Mouse (Mus musculus) thymus, adult 18-20 months (tissue): Measurements from ENCODE around the gene Tpp2.
"Not testable (repeated sequence)": the region's sequence is repeated elsewhere in the genome, so short reads cannot be mapped to it uniquely, and the experiment has no call there.

Experiments
- DNase-seq, 2 experiments: peaks; one replicate each; pipeline ENCODE4 v3.0.0; 2022; ENCODE audit warnings: mixed read lengths in 2 of 2

Gene Tpp2

DNA sequence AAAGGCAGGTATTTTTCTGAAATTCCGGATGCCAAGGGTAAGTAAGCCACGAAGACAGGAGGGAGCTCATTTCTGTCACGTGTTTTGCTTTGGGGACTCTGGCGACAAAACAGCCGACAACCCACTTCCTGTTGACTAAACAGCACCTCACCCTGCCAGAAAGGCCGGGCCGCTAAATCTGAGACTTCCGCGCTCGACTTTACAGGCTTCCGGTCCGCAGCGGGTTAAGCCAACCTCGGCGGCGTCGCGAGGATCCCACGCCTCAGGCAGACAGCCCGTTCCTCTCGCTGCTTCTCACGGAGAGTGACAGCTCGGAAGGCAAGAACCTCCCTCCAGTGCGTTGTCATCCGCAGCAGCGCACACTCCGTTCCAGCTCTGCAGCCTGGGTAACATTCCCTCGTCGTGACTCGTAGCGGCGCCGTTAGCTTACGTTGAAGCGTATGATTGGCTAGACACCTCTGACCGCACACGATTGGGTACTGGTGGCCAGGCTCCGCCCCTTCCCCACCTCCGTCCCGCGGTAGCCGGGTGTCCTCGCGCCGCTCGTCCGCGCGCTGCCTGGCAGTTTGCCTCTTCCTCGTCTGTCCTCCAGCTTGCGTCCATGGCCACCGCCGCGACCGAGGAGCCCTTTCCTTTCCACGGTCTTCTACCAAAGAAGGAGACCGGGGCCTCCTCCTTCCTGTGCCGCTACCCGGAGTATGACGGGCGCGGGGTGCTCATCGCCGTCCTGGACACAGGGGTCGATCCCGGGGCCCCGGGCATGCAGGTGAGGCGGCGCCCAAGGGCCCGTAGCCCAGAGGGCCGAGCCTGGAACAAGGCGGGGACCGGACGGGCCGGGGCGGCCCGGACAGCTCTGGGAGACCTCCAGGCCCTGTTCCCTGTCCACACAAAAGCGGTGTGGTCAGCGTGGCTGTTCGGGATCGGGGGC, at the start of gene Tpp2:
Gene Tpp2 (plus strand): TSS at position 160 of the 928 bp plus-strand sequence.
- DNase-seq = peak; percentile 90 to 94

DNA sequence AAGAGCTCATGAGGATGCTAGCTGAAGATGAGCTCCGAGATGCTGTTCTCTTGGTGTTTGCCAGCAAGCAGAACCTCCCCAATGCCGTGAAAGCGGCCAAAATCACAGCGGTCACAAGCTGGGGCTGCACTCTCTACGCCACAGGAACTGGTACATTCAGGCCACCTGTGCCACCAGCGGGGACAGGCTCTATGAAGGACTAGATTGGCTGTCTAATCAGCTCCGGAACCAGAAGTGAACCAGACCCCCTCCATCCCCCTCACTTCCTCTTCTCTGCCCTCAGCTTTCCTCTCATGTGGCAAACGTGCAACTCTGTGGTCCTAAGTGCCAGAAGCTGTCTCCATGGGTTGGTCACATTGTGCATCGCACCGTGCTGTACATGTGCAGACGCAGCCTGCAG, 45.1 kb upstream of the Tpp2 start:
- DNase-seq = not testable (repeated sequence)

DNA sequence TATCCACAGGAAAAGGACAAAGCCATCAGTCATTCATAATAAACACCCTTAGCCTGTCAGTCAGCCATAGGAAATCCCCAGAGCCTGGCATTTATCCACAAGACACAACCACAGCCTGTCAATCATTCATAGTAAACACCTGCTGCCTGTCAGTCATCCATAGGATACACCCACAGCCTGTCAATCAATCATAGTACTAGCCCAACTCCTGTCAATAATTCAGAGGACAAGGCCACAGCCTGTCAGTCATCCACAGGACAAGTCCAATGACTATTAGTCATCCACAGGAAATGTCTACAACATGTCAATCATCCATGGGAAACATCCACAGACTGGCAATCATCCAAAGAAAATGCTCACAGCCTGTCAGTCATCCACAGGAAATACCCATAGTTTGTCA, 37.7 kb upstream of the Tpp2 start:
- no peak for DNase-seq

DNA sequence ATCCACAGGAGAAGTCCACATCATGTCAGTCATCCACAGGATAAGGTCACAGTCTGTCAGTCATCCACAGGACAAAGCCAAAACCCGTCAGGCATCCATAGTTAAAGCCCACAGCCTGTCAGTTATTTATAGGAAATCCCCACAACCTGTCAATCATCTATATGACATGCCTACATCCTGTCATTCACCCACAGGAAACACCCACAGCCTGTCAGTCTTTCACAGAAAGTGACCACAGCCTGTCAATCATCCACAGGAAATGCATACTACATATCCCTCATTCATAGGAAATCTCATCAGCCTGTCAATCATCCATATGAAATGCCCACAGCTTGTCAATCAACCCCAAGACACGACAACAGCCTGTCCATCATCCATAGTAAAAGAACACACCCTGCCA, 36.3 kb upstream of the Tpp2 start:
- no peak for DNase-seq

DNA sequence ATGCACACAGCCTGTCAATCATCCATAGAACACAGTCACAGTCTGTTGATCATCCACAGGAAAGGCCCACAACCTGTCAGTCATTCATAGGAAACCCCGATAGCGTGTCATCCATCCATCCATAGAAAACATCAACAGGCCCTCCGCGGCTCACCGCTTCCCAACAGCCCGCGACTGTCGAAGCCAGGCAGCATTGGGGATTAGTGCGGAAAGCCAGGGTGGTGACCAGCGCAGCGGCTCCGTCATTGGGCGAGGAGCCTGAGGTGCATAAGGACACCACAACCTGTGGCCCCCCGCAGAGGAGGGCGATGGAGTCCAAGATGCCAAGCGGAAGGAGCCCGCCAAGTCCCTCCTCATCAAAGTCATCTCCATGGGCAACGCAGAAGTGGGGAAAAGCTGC, 35.5 kb upstream of the Tpp2 start:
- DNase-seq = no peak

DNA sequence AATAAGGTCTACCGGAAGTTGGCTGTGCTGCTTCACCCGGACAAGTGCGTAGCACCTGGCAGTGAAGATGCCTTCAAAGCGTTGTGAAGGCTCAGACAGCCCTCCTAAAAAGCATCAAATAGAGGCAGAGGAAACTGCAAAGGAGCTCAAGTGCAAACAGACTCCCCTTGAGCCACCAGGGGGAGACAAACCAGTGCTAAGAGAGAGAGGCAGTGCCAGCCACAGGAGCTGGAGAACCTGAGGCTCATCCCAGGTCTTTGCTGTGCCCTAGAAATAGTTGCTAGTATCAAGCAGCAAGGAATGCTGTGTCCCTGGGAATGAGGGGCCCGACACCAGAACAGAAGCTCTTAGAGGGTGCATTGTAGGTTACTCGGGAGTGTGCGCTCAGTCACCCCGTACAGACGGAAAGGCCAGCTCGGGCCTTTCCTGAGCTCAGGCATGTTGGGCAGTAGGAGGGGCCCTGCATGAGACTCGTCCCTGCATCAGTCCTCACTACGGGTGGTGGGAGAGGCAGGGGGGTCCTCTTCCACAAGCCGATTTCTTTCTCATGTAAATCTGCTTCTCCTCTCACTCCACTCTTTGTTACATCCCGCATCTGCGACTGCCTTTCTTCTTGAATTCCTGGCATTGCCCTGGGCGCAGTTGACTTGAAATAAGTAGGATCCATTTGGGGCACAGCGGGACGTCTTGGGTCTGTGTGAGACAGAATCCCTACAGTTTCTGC, 34.3 kb upstream of the Tpp2 start:
- DNase-seq = peak; percentile 34 to 61

DNA sequence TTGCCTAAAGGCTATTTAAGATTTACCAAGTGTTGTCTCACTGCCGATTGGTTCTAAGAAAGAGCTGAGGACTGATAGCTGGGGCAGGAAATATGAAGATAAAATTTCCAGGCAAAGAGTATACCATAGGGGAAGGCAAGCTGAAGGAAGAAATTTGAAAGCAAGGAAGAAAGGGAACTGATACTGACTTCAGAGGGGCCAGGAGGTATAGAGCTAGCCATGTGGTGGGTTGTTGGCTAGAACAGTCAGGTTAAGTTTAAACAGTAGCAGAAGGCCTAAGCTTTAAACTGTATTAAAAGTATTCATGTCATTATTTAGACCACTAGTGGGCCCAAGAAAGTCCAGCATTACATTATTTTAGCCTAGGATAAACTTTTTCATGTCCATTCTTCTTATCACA, 31.0 kb upstream of the Tpp2 start:
- no peak for DNase-seq

DNA sequence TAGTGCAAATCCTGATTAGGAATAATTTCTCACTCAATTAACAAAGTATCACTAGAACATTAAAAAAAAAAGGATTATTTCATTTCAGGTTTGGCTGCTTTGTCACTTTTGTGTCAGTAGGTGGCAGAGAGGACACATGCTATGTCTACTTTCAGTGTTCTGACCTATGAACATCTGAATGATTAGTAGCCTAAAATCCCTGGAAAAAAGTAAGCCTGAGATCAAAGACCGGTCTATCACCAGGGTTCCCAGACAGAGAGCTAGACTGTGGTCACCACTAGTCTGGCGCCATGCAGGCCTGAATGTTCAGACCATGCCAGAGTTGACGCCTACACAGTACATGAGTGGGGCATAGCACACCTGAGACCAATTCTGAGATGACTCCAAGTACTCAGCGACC, 30.6 kb upstream of the Tpp2 start:
- no peak for DNase-seq

DNA sequence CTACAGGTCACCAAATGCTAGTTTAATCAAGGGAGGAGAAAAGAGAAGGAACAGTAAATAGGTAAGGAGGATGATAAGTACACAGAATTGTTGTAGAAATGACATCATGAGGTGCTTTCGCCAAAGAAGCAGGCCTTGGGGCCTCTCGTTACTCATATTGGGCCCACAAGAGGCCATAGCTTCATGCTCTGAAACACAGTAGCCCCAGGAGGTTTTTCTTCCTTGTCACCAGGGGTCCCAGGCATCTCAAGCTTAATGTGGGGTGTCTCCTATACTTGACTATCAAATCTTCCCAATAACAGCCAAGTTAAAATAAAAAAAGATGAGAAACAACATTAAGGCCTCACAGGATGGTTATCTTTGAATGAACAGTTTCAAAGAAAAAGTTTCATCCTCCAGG, 18.0 kb upstream of the Tpp2 start:
- DNase-seq = no peak

DNA sequence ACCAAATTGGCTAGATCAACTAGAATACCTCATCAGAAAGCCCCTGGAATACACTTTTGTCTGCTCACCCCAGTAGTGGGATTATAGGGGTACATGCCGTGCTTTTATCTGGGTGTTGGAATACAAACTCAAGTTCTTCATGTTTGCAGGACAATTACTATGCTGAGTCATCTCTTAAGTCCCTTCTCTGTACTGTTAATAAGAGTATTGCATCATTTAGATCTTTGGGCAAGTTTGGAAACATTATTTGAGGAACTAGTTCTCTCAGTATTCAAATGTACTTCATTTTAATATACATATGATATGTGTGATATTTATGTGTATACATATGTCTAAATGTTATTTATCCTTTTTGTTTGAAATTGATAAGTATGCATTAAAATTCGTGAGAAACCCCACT, 16.6 kb upstream of the Tpp2 start:
- no peak for DNase-seq

DNA sequence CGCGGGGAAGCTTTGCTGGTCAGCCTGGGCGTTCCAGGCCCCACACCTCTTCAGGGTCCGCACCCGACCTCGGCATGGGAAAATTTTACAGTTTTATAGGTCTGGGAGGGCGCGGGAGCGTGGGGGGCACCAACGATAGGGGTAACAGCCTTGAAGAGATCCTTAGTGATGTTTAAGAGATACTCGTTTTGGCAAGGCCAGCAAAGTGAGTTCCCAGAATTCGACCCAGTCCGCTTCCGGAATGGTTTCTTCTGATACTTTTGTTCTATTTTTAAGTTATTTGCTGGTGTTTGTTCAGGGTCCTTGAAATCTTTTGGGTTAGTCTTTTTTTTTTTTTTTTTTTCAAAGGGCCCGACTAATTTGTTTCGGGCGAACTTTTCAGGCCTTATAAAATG, 966 bp downstream of the Tpp2 start:
- DNase-seq = no peak

DNA sequence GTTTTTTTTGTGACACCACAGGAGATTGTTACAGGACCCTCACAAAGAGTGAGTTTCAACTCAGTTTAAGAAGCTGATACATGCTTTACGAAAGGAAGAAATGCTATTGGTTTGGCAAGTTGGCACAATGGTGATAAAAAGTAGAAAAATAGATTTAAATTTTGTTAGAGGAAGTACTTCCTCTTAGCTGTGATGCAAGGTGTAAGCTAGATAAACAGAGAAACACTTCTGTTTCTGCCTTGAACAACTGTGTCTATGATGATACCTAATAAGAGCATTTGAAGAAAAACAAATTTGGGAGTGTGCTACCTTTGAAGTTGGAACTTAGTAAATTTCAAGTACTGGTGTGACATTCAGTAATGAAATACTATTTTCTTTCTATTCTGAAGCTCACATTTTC, 5.9 kb downstream of the Tpp2 start:
- no peak for DNase-seq

DNA sequence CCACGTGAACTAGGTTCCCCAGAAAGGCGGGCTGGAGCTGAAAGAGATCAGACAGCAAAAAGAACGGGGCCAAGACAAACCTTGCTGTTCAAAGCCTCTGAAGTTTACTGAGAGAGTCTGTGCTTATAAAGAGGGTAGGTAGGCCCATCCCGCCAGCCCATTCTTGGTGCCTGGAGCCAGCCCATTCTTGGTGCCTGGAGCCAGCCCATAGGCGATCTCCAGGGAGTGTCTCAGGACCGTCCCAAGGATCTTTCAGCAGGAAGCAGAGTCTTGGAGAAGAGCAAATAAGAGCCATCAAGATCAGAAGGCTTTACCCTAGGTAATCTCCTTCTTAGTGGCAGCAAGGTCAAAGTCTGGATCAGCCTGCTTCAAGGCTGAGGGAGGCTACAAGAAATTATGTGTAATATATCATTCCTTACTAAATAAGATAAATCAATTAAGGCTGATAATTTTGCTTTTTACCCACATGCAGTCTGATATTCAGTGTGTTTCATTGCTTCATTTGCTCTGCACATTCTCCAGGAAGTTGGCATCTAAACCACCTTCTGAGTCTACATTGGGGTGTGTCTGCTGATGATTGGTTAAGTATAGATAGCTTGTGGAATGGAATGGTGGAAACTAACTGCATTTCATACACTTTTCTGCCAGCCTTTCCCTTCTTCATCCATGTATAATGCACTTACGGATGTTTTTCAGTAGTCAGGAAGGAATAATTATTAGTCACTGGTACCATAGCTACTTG, 8.2 kb downstream of the Tpp2 start:
- no peak for DNase-seq

DNA sequence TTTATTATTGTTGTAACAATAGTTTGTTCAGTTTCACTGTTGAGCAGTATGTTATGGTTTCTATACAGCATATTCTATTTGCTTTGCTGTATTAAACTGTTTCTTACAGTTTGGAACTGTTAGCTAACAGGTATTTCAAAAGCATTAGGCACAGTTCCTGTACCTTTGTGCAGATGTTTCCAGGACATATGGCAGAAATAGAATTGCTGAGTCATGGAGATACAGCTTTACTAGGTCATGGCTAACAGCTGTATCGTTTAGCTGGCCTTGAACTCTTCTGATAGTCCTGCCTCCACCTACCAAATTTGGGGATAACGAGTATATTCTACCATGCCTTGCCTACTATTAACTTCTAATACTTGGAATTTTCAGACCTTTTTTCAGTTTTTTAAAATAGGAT, 9.4 kb downstream of the Tpp2 start:
- no peak for DNase-seq

DNA sequence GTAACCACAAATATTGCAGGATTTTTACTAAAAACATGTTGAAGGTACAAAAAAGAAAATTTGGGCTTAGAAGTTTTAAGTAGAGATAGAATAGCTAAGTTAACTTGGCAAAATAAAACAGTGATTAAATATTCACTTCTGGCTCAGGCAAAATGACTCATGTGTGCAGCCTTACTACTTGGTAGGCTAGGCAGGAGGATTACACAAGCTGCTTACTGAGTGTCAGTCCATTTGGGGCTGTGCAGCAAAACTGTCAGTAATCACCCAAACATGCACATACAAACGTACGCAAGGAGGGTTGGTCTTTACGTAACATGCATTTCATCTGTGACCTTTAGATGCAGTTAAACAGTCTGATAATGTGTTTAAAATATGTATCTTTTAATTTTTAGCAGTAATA, 20.2 kb downstream of the Tpp2 start:
- no peak for DNase-seq

DNA sequence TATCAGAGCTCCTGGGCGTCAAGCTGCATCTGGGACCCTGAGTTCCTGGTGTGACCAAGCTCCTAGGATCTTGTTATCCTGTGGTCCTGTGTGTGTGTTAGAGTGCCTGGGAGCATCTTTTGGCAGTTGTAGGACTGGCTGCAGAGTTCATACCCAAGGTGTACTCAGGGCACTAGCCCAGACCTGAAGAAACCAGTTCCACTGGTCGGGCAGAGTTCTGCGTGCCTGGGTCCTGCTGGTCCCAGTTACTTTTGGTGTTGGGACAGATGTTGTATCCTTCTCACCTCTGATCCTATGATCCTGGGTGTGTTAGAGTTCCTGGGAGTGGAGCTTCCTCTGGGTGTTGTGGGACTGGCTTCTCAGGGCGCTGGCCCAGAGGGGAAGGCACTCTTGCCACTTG, 30.9 kb downstream of the Tpp2 start:
- no peak for DNase-seq

DNA sequence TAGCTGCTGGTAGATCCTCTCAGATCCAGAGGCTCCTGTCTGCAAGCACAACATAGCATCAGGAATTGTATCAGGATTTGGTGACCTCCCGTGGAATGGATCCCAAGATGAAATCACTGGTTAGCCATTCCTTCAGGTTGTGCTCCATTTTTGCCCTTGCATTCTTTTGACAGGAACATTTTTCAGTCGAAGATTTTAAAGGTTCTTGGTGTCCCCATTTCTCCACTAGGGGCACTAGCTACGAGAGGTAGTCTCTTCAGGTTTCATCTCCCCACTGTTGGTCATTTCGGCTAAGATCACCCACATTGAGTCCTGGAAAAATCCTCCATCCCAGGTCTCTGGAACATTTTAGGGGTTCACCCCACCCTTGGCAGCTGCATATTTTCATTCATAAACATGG, 33.3 kb downstream of the Tpp2 start:
- no peak for DNase-seq

DNA sequence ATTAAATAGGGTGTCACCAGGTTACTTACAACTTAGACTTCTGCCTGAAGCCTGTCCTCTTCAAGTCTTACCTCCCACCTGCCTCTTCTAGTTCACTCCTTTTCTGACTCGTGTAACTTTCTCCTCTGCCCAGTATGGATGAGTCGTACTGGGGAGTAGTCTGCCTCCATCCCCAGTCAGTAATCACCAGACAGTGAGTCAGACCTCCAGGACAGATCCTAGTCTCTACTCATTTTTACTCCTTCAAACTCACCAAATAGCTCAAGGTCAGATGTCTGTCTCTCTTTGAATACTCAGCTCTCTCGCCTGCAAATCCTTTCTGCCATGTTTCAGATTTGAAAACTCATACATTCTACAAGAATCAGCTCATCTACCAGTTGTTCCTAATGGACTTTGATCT, 35.9 kb downstream of the Tpp2 start:
- no peak for DNase-seq

DNA sequence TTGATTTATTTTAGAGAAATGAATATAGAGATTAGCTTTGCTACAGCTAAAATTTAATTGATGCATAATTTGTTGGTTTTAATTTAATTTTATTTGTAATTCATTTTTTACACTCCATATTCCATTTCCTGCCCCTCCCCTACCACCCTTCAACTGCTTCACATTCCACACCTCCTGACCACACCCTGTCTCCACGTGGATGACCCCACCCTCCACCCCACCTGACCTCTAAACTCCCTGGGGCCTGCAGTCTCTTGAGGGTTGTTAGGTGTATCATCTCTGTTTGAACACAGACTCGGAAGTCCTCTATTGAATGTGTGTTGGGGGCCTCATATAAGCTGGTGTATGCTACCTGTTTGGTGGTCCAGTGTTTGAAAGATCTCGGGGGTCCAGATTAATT, 37.6 kb downstream of the Tpp2 start:
- DNase-seq = no peak

DNA sequence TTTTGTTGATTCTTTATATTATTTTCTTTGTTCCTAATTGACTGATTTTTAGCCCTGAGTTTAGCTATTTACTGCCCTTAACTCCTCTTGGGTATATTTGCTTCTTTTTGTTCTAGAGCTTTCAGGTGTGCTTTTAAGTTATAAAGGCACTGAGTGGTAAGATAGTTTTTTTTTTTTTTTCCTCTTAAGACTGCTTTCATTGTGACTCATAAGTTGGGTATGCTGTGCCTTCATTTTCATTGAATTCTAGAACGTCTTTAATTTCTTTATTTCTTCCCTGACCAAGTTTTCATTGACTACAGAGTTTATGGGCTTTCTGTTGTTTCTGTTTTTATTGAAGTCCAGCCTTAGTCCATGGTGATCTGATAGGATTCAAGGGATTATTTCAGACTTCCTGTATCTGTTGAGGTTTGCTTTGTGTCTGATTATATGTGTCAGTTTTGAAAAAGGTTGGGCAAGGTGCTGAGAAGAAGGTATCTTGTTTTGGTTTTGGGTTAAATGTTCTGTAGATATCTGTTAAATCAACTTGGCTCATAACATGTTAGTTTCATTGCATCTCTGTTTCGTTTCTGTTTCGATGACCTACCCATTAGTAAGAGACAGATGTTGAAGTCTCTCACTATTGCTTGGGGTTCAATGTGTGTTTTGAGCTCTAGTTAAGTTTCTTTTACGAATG, 63.6 kb downstream of the Tpp2 start:
- no peak for DNase-seq

DNA sequence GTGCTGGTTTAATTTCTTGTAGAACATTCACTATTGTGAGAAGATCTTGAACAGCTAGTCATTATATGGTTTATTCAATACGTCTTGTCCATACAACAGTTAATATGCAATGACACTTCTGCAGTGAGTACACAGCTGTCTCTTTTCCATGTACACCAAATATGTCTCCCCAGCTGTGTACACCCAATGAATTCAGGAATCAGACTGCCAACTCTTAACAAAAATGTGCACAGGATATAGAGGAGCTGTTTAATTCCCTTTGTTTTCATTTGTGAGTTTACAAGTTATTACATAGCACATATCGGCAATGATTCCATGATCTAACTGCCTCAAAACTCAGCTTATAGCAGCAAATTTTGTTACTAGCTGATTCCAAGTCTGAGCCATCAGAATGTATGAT, 71.1 kb downstream of the Tpp2 start:
- DNase-seq = no peak

DNA sequence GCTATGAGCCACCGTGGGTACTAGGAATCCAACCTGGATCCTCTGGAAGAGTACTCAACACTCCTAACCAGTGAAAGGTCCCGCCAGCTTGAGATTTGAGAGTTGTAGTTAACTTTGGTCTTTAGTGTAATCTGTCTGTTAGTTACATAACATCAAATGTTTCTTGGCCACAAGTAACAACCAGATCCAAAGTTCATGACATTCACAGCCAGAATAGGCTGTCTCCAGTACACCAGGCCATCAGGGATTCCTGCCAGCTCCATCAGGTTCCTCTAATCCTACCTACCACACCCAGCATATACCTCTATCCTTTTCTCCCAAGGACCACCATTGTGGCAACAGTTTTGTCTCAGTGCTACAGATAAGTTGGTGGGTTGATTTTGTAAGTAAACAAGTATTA, 82.1 kb downstream of the Tpp2 start:
- no peak for DNase-seq

DNA sequence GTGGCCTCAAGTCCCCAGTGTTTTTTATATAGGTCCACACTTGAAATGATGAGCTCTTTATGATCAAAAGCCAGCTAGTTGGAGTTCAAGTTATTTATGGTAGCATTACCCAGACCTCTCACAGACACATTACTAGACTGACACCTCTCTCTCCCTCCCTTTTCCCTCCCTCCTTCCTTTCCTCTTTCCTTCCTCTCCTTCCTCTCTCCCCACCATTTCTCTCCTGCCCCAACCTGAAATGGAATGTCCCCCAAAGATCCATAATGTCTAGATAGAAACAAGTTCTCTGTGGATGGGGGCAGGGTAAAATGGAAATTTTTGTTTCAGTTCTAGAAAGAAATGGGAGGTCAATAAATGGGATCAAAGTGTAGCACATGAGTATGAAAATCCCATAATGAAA, 86.5 kb downstream of the Tpp2 start, which contains the start of gene Mettl21c:
Gene Mettl21c (minus strand): TSS at position 101 of the 400 bp plus-strand sequence.
- DNase-seq = no peak
